In the genomic region with DNA sequence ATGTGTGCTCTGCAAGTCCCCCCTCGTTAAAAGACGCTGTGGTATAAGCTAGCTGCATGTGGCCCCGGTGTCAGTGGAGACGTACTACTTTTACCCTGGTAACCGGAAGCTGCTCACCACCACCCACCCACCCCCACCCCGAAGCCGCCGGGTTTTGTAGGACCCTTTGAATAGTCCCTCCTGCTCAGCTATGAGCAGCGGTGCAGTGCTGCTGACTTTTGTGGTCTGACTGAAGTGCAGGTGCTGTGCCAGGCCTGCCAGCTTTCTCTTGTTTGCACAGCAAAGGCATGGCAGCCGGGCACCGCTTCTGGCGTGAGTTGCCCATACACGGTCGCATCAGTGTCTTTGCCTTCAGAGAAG, we compare ENCODE assay signal across 8 mouse cellular contexts.
DNase-seq lines count a peak whose midpoint lies in the region; ATAC-seq and TF ChIP-seq lines count a peak whose summit lies in the region.

No protein-coding gene starts in this region.

- peaks cover 55% of the 10 kb centered on the region for H3K4me1 ChIP-seq in forebrain, embryonic 13.5 days
- H3K4me1 ChIP-seq in forebrain, postnatal 0 days (ENCODE audit: insufficient read depth), result peaks cover 17% of the 10 kb centered on the region; the same call in 1 of the 2 replicates
- H3K4me1 ChIP-seq in midbrain, embryonic 12.5 days, result peaks cover 62% of the 10 kb centered on the region

- no peak for DNase-seq in forebrain, postnatal 0 days
- DNase-seq in spleen, postnatal 36 days (ENCODE audit: low spot score in 2 of 2), result peak; percentile 14 to 24
- no peak for DNase-seq in spleen, postnatal 14 days (ENCODE audit: low spot score in 2 of 2)
- DNase-seq in frontal cortex, postnatal 36 days (ENCODE audit: low spot score in 2 of 2), result no peak
- DNase-seq in MN1 (ENCODE audit: low spot score), result no peak
- no peak for DNase-seq in kidney, postnatal 10 days

- no peaks in the 10 kb centered on the region for H3K36me3 ChIP-seq in forebrain, embryonic 13.5 days (ENCODE audit: poor library complexity, severe bottlenecking)
- no peaks in the 10 kb centered on the region for H3K36me3 ChIP-seq in forebrain, postnatal 0 days (ENCODE audit: insufficient read depth)
- peaks cover 2% of the 10 kb centered on the region; the same call in 1 of the 2 replicates for H3K36me3 ChIP-seq in midbrain, embryonic 12.5 days

- peaks cover 34% of the 10 kb centered on the region for H3K27me3 ChIP-seq in forebrain, embryonic 13.5 days
- H3K27me3 ChIP-seq in forebrain, postnatal 0 days (ENCODE audit: insufficient read depth, low read length), result no peaks in the 10 kb centered on the region; the same call in 1 of the 2 replicates
- H3K27me3 ChIP-seq in midbrain, embryonic 12.5 days, result peaks cover 7% of the 10 kb centered on the region

- no peak overlapping the region for H3K4me3 ChIP-seq in forebrain, embryonic 13.5 days
- no peak overlapping the region for H3K4me3 ChIP-seq in forebrain, postnatal 0 days (ENCODE audit: low read depth, low read length)
- H3K4me3 ChIP-seq in midbrain, embryonic 12.5 days, result no peak overlapping the region

- no peak for TF ChIP-seq CTCF in forebrain, postnatal 0 days (IDR thresholded peaks at IDR 0.05; ENCODE audit: low read depth)

- 60% methylated on average over 14 of the region's 14 CpGs for WGBS in forebrain, embryonic 13.5 days
- WGBS in forebrain, postnatal 0 days, result 46% methylated on average over 14 of the region's 14 CpGs
- WGBS in midbrain, embryonic 12.5 days, result 78% methylated on average over 14 of the region's 14 CpGs

- H3K4me2 ChIP-seq in forebrain, embryonic 13.5 days, result no peak overlapping the region
- H3K4me2 ChIP-seq in forebrain, postnatal 0 days (ENCODE audit: low read depth), result no peak overlapping the region
- no peak overlapping the region for H3K4me2 ChIP-seq in midbrain, embryonic 12.5 days (replicated peaks)

- ATAC-seq in forebrain, embryonic 13.5 days, result peak; percentile 14; the same call in 1 of the 2 replicates
- ATAC-seq in forebrain, postnatal 0 days, result no peak
- ATAC-seq in midbrain, embryonic 12.5 days (ENCODE audit: low FRiP score, low read depth), result 0 out of 2 replicates have a peak, but pooled peaks have one; percentile 7

- no peaks in the 10 kb centered on the region for H3K9me3 ChIP-seq in forebrain, embryonic 13.5 days (replicated peaks)
- H3K9me3 ChIP-seq in forebrain, postnatal 0 days (ENCODE audit: low read length), result no peaks in the 10 kb centered on the region
- H3K9me3 ChIP-seq in midbrain, embryonic 12.5 days, result no peaks in the 10 kb centered on the region

- no peak overlapping the region for H3K9ac ChIP-seq in forebrain, embryonic 13.5 days
- H3K9ac ChIP-seq in forebrain, postnatal 0 days, result no peak overlapping the region
- no peak overlapping the region for H3K9ac ChIP-seq in midbrain, embryonic 12.5 days (replicated peaks)

- H3K27ac ChIP-seq in forebrain, embryonic 13.5 days, result no peak overlapping the region
- no peak overlapping the region for H3K27ac ChIP-seq in forebrain, postnatal 0 days (ENCODE audit: low read depth, low read length)
- 0 out of 2 replicates have a peak overlapping the region, but pooled peaks have one; percentile 46 for H3K27ac ChIP-seq in midbrain, embryonic 12.5 days (replicated peaks)

Comparison
In these comparisons a context has a peak if more than half of its experiments do, and no peak if none do; other contexts are left out.
1. DNase-seq: peak in spleen, postnatal 36 days (2 of 2); none in forebrain, postnatal 0 days (single experiment), spleen, postnatal 14 days (0 of 2), frontal cortex, postnatal 36 days (0 of 2), MN1 (single experiment) and kidney, postnatal 10 days (single experiment).